Mouse (Mus musculus): ENCODE data around the gene Ttc28. TPM values are rescaled to one million over a fixed set of nuclear protein-coding genes. Genes with fewer than 3 reads are reported as not detected.

Gene Ttc28
- polyA plus RNA-seq, 2 experiments: 0.48 to 0.81 TPM

- Histone ChIP-seq H3K36me3 (replicated peaks; ENCODE audit: control insufficient read depth, insufficient read depth, low read depth) (no peaks in the 10 kb centered on the region), H3K4me2 (ENCODE audit: low read depth) (no peak overlapping the region), H3K27ac (no peak overlapping the region), H3K9me3 (ENCODE audit: control insufficient read depth, low read length) (no peaks in the 10 kb centered on the region), H3K4me1 (replicated peaks; ENCODE audit: control insufficient read depth in 2 of 2, insufficient read depth in 2 of 2, low read length in 1 of 2) (no peaks in the 10 kb centered on the region), H3K9ac (replicated peaks) (no peak overlapping the region), H3K27me3 (ENCODE audit: control insufficient read depth, insufficient read depth, low read length) (no peaks in the 10 kb centered on the region), H3K4me3 (ENCODE audit: insufficient read depth in 1 of 2, low read depth in 2 of 2, low read length in 2 of 2) (no peak overlapping the region)
- DNase-seq (ENCODE audit: low read depth in 3 of 3, low spot score in 3 of 3) (no peak), ATAC-seq (ENCODE audit: insufficient read depth) (no peak)
- WGBS (ENCODE audit: insufficient replicate concordance): 72% methylated on average over 8 of the region's 8 CpGs
- TF ChIP-seq EP300 (IDR thresholded peaks at IDR 0.05; ENCODE audit: low read depth) (no peak), CTCF (IDR thresholded peaks at IDR 0.05; ENCODE audit: low read depth) (no peak)
These were observed 250.5 kb downstream of the Ttc28 start for GRCm38 (mm10) chr5:111130121-111130520.

- H3K4me3 ChIP-seq (ENCODE audit: insufficient read depth in 1 of 2, low read depth in 2 of 2, low read length in 2 of 2): no peak overlapping the region
- no peaks in the 10 kb centered on the region for H3K36me3 ChIP-seq (replicated peaks; ENCODE audit: control insufficient read depth, insufficient read depth, low read depth)
- H3K27me3 ChIP-seq (ENCODE audit: control insufficient read depth, insufficient read depth, low read length): no peaks in the 10 kb centered on the region
- WGBS (ENCODE audit: insufficient replicate concordance): 81% methylated on average over 18 of the region's 18 CpGs
- ATAC-seq (ENCODE audit: insufficient read depth): no peak
- no peak overlapping the region for H3K4me2 ChIP-seq (ENCODE audit: low read depth)
- no peaks in the 10 kb centered on the region for H3K4me1 ChIP-seq (replicated peaks; ENCODE audit: control insufficient read depth in 2 of 2, insufficient read depth in 2 of 2, low read length in 1 of 2)
- TF ChIP-seq EP300 (IDR thresholded peaks at IDR 0.05; ENCODE audit: low read depth) (no peak), CTCF (IDR thresholded peaks at IDR 0.05; ENCODE audit: low read depth) (no peak)
- H3K9ac ChIP-seq (replicated peaks): no peak overlapping the region
- no peak for DNase-seq (ENCODE audit: low read depth in 3 of 3, low spot score in 3 of 3)
- H3K9me3 ChIP-seq (ENCODE audit: control insufficient read depth, low read length): no peaks in the 10 kb centered on the region
- no peak overlapping the region for H3K27ac ChIP-seq
These were observed 252.0 kb downstream of the Ttc28 start for GRCm38 (mm10) chr5:111131561-111131960.

- WGBS (ENCODE audit: insufficient replicate concordance): 64% methylated on average over 5 of the region's 5 CpGs
These were observed 253.5 kb downstream of the Ttc28 start for GRCm38 (mm10) chr5:111133150-111133549.

GRCm38 (mm10) chr5:111133754-111134153, 254.2 kb downstream of the Ttc28 start:
- Histone ChIP-seq H3K4me1 (replicated peaks; ENCODE audit: control insufficient read depth in 2 of 2, insufficient read depth in 2 of 2, low read length in 1 of 2) (no peaks in the 10 kb centered on the region), H3K4me3 (ENCODE audit: insufficient read depth in 1 of 2, low read depth in 2 of 2, low read length in 2 of 2) (no peak overlapping the region), H3K27me3 (ENCODE audit: control insufficient read depth, insufficient read depth, low read length) (no peaks in the 10 kb centered on the region), H3K9ac (replicated peaks) (no peak overlapping the region), H3K9me3 (ENCODE audit: control insufficient read depth, low read length) (no peaks in the 10 kb centered on the region), H3K27ac (no peak overlapping the region), H3K4me2 (ENCODE audit: low read depth) (no peak overlapping the region), H3K36me3 (replicated peaks; ENCODE audit: control insufficient read depth, insufficient read depth, low read depth) (no peaks in the 10 kb centered on the region)
- WGBS (ENCODE audit: insufficient replicate concordance): 74% methylated on average over 7 of the region's 7 CpGs
- no peak for ATAC-seq (ENCODE audit: insufficient read depth)
- no peak for TF ChIP-seq CTCF (IDR thresholded peaks at IDR 0.05; ENCODE audit: low read depth)
- no peak for TF ChIP-seq EP300 (IDR thresholded peaks at IDR 0.05; ENCODE audit: low read depth)
- no peak for DNase-seq (ENCODE audit: low read depth in 3 of 3, low spot score in 3 of 3)

More at GRCm38 (mm10) chr5:111133150-111133549, 253.5 kb downstream of the Ttc28 start:
- no peak for ATAC-seq (ENCODE audit: insufficient read depth)
- H3K36me3 ChIP-seq (replicated peaks; ENCODE audit: control insufficient read depth, insufficient read depth, low read depth): no peaks in the 10 kb centered on the region
- no peak overlapping the region for H3K9ac ChIP-seq (replicated peaks)
- no peak overlapping the region for H3K4me2 ChIP-seq (ENCODE audit: low read depth)
- no peak for DNase-seq (ENCODE audit: low read depth in 3 of 3, low spot score in 3 of 3)
- no peaks in the 10 kb centered on the region for H3K27me3 ChIP-seq (ENCODE audit: control insufficient read depth, insufficient read depth, low read length)
- H3K9me3 ChIP-seq (ENCODE audit: control insufficient read depth, low read length): no peaks in the 10 kb centered on the region
- no peak overlapping the region for H3K4me3 ChIP-seq (ENCODE audit: insufficient read depth in 1 of 2, low read depth in 2 of 2, low read length in 2 of 2)
- H3K27ac ChIP-seq: no peak overlapping the region
- H3K4me1 ChIP-seq (replicated peaks; ENCODE audit: control insufficient read depth in 2 of 2, insufficient read depth in 2 of 2, low read length in 1 of 2): no peaks in the 10 kb centered on the region
- TF ChIP-seq CTCF (IDR thresholded peaks at IDR 0.05; ENCODE audit: low read depth) (no peak), EP300 (IDR thresholded peaks at IDR 0.05; ENCODE audit: low read depth) (no peak)

- Histone ChIP-seq H3K9ac (replicated peaks) (no peak overlapping the region), H3K4me3 (ENCODE audit: insufficient read depth in 1 of 2, low read depth in 2 of 2, low read length in 2 of 2) (no peak overlapping the region), H3K9me3 (ENCODE audit: control insufficient read depth, low read length) (no peaks in the 10 kb centered on the region), H3K27me3 (ENCODE audit: control insufficient read depth, insufficient read depth, low read length) (no peaks in the 10 kb centered on the region), H3K4me2 (ENCODE audit: low read depth) (no peak overlapping the region), H3K27ac (no peak overlapping the region), H3K4me1 (replicated peaks; ENCODE audit: control insufficient read depth in 2 of 2, insufficient read depth in 2 of 2, low read length in 1 of 2) (peaks cover 0 to 3% of the 10 kb centered on the region in 2 experiments; a peak in 1 of 4 replicates), H3K36me3 (replicated peaks; ENCODE audit: control insufficient read depth, insufficient read depth, low read depth) (no peaks in the 10 kb centered on the region)
- TF ChIP-seq EP300 (IDR thresholded peaks at IDR 0.05; ENCODE audit: low read depth) (no peak), CTCF (IDR thresholded peaks at IDR 0.05; ENCODE audit: low read depth) (no peak)
- DNase-seq (ENCODE audit: low read depth in 3 of 3, low spot score in 3 of 3) (no peak), ATAC-seq (ENCODE audit: insufficient read depth) (no peak)
- 61% methylated on average over 6 of the region's 6 CpGs for WGBS (ENCODE audit: insufficient replicate concordance)
These were observed 257.7 kb downstream of the Ttc28 start for GRCm38 (mm10) chr5:111137283-111137682.
